Mouse (Mus musculus): ENCODE measurements around the gene Pqlc2. TPM values are rescaled to one million over a fixed set of nuclear protein-coding genes. Genes with fewer than 3 reads are reported as not detected.
A peak's percentile ranks its signal among the peaks of the same experiment; 100 is the strongest.

Gene Pqlc2
- total RNA-seq, 2 experiments from 2014 or later, result 6.4 to 6.6 TPM

- no peak for DNase-seq (ENCODE audit: low spot score)
- intact Hi-C loops (cut with DNase I), result loop anchor here (5.0 kb wide), 1 partner anchor 41 kb away; the partner anchor contains the start of genes Emc1, Mrto4 and Ubr4
These were observed 592 bp upstream of the Pqlc2 start for GRCm38 (mm10) chr4:139310899-139311701.

GRCm38 (mm10) chr4:139309651-139310050 lies 857 bp downstream of the Pqlc2 start:
- intact Hi-C loops (cut with DNase I), result loop anchor here (5.0 kb wide), 1 partner anchor 43 kb away; the partner anchor contains the start of genes Emc1, Mrto4 and Ubr4
- DNase-seq (ENCODE audit: low spot score), result no peak

- intact Hi-C loops (cut with DNase I), result no loop called here
- no peak for DNase-seq (ENCODE audit: low spot score)
These were observed 2.6 kb downstream of the Pqlc2 start for GRCm38 (mm10) chr4:139307916-139308315.

DNA sequence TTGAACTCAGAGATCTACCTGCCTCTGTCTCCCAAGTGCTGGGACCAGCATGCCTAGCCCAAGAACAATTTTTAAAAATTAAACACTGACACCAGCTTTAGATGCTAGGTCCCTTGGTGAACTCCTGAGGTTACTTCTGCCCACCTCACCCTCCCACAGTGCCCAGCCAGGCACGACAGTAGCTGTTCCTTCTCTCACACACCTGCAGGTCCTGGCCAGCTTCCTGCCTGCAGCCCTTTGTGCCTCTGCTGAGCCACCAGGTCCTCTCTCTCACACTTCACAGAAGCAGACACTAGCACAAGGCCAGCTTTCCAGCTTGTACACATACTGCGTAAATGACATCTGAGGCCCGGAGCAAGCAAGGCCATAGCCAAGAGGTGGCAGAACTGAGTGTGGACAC lies 5.0 kb downstream of the Pqlc2 start:
- intact Hi-C loops (cut with DNase I), result no loop called here
- no peak for DNase-seq (ENCODE audit: low spot score)

DNA sequence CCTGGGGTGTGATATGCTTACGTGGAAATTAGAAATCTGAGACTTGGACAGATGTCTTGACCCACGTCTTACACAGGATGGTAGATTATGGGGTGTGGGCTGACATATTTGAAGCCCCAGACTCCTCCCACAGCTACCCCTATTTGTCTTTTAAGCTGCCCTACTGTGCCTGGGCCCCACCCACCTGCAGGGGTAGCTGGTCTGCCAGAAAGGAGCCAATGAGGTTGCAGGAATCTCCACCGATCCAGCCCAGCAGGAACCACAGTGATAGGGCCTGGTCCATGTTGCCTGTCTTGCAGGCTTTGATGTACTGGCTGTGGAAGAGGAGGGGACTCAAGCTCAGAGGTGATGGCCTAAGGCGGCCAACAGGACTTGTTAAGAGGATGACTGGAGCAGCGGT lies 8.3 kb downstream of the Pqlc2 start:
- DNase-seq (ENCODE audit: low spot score), result no peak
- intact Hi-C loops (cut with DNase I), result no loop called here

- DNase-seq (ENCODE audit: low spot score), result no peak
- intact Hi-C loops (cut with DNase I), result no loop called here
These were observed 8.7 kb downstream of the Pqlc2 start for GRCm38 (mm10) chr4:139301780-139302179.

DNA sequence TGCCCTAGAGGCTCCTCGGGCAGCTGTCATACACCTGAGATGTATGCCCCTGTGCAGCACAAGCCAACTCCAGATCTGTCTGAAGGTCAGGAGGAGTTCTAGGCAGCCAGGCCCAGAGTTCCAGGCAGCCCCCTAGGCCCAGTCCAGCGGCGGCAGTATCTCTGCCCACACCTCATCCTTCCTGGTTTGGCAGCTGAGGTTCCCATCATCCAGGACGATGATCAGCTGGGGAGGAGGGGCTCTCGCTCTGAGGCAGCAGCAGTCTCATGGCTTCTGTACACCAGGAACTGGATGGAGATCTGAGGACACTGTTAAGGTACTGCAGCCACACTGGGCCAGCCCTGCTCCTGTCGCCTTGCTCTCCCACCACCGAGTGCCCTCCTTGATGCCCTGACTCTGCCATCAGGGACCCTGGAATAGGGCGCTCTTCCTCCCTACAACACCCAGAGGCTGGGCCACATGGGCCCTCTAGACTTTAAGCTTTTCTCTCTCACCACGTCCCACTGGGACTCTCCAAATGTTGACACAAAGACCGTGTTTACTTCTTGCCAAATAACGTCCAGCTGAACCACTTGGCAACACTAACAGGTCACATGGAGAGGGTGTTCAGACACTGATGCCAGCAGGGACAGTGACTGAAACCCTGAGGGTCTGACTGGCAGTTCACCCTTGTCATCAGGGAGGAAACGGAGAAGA lies 11.7 kb downstream of the Pqlc2 start:
- intact Hi-C loops (cut with DNase I), result no loop called here
- DNase-seq (ENCODE audit: low spot score), result no peak

DNA sequence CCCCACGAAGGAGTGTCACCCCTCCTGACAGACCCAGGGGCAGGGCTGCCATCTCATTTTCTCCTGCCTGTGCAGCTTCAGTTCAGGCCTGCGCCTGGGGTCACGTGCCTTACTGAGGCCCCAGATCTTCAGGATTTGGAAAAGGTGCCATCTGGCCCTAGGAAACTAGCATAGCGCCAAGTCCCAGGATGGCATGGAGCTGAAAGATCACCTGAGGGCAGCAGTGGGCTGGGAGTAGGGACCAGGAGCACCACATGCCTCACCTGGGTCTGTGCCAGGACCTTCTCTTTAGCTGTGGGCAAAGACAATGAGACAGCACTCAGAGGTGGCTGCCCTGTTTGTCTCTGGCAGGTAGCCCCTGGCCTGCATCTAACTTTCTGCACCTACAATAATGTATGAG lies 12.9 kb downstream of the Pqlc2 start:
- no peak for DNase-seq (ENCODE audit: low spot score)
- intact Hi-C loops (cut with DNase I), result no loop called here

- intact Hi-C loops (cut with DNase I), result no loop called here
- DNase-seq (ENCODE audit: low spot score), result no peak
These were observed 18.5 kb downstream of the Pqlc2 start for GRCm38 (mm10) chr4:139292038-139292437.

DNA sequence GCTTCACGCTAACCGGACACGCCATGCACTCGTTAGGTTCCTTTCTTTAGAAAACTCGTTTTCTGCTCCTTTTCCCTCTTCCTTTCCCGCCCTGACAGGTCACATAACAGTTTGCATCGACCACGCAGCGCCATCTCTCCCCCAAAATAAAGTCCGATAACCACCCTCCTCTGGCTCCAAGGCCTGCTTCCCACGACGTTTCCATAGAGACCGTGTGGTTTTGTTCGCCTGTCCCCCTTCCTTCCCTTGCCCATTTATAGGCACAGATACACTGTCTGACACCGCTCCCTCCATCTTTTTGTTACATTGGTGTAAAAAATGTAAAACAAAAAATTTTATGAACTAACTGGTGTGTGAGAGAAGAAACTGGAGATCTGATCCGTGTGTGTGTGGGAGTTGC lies 19.4 kb downstream of the Pqlc2 start:
- DNase-seq (ENCODE audit: low spot score), result no peak
- intact Hi-C loops (cut with DNase I), result no loop called here

GRCm38 (mm10) chr4:139289017-139289416 lies 21.5 kb downstream of the Pqlc2 start:
- no peak for DNase-seq (ENCODE audit: low spot score)
- intact Hi-C loops (cut with DNase I), result no loop called here

GRCm38 (mm10) chr4:139287122-139287863 lies 23.2 kb downstream of the Pqlc2 start:
- intact Hi-C loops (cut with DNase I), result loop anchor here (1.0 kb wide), 1 partner anchor 201 kb away; no protein-coding TSS in a partner anchor
- DNase-seq (ENCODE audit: low spot score), result peak; percentile 76

DNA sequence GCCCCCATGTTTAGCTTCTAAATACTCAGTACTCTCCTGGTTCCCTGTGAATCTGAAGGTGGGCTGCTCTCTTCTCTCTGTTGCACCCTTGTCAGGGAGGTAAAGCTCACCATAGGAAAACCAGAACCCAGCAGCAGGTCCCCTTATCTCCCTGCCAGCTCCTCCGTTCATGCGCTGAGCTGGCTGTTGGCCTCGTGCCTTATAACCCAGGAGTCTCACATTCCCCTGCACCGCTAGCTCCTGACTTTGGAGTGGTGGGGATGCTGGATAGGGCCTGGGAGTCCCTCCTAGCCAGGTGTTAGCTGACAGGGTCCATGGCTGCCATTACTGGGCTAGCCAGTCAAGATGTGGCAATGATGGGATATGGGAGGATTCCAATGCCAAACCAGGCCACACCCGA lies 24.3 kb downstream of the Pqlc2 start:
- intact Hi-C loops (cut with DNase I), result no loop called here
- no peak for DNase-seq (ENCODE audit: low spot score)

DNA sequence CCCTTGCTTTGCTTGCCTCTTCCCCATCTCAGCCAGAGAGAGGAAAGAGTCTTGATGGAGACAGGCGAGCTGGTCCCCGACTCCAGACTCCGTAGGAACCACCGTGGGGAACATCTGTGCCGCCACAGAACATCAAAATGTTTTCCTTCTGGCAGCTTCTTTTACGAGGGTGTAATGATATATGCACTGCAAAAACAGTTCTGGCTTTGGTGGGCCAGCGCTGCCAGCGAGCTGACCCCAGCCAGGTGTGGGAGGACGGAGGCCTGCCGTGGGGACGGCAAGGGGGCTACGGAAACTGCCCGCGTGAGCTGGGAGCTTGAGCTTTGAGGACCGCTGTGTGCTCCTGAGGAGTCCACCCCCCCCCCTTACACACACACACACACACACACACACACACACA lies 25.6 kb downstream of the Pqlc2 start:
- intact Hi-C loops (cut with DNase I), result no loop called here
- no peak for DNase-seq (ENCODE audit: low spot score)

GRCm38 (mm10) chr4:139282955-139283417 lies 27.5 kb downstream of the Pqlc2 start:
- no peak for DNase-seq (ENCODE audit: low spot score)
- intact Hi-C loops (cut with DNase I), result no loop called here

DNA sequence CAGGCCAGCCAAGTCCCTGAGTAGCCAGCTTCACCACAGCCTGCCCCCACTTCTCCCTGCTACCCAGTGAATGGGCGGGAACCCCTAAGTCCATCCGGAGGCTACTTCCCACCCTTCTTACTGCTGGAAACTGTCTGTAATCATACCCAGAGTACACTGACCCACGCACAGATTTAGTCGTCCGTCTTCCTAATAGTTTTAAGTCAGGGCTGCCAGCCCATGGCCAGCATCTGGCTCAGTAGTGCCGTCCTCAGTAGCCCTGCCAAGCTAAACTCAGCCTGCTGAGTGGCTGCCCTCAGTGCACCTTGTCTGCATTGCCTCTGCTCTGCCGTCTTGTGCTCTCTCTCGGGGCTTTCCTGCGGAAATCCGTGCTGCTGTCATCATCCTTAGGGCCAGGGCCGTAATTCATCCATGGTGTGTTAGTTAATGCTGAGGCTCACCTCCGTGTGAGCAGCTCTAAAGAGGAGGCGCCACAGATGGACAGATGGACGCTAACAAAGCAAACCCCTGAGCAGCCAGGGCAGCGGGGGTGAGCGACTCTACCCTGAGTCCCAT lies 28.6 kb downstream of the Pqlc2 start:
- DNase-seq (ENCODE audit: low spot score), result no peak
- intact Hi-C loops (cut with DNase I), result no loop called here

DNA sequence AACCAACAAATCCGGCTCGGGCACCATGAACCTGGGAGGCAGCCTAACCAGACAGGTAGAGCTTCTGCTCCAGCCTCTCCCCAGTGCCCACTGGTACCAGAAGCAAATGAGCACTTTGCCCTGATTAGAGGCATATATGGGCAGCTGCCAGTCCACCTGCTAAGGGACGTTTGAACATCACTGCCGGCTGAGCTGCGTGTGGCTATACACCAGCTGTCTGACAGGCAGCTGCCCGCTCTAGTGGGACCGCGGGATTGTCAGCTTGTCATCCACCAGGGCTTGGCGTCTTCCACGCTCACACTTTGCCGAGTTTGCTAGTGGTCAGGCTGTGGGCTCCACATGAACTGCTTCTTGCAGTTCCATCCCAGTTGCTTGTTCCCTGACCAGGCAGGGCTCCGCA lies 30.0 kb downstream of the Pqlc2 start:
- intact Hi-C loops (cut with DNase I), result no loop called here
- no peak for DNase-seq (ENCODE audit: low spot score)

DNA sequence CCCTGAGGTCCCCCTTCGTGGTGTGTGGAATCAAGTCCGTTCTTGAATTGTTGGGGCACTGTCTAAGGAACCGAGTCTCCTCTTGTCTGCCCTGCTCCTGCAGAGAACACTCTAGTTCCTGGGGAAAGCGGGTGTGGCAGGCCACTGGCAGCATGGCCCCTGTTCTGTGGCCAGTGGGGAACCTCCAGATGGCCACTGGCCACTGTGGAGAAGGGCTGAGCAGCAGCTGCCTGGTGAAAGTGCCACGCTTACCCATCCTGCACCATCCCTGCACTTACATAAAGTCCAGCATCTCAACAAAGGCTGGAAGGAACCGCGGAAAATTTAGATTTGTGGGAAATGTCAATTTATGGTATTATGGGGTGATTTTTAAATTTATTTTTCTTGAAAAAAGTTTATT lies 34.1 kb downstream of the Pqlc2 start:
- no peak for DNase-seq (ENCODE audit: low spot score)
- intact Hi-C loops (cut with DNase I), result no loop called here

DNA sequence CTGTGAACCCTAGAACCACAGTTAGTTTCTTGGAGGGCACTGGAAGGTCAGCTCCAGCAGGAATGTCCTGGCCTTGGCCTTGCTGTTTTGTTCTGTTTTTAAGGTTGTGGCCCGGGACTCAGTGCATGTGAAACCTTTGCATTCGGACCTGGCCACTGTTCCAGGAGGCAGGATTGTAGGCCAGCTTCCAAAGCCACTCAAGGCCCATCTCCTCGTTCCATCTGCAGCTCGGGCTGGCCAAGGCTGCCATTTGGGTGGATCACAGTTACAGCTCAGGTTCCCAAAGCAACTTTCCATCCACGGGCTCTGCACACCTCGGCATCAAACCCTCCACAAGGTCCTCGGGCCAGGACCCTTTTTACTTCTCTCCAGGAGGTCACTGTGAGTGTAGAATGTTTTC lies 35.9 kb downstream of the Pqlc2 start:
- no peak for DNase-seq (ENCODE audit: low spot score)
- intact Hi-C loops (cut with DNase I), result no loop called here

DNA sequence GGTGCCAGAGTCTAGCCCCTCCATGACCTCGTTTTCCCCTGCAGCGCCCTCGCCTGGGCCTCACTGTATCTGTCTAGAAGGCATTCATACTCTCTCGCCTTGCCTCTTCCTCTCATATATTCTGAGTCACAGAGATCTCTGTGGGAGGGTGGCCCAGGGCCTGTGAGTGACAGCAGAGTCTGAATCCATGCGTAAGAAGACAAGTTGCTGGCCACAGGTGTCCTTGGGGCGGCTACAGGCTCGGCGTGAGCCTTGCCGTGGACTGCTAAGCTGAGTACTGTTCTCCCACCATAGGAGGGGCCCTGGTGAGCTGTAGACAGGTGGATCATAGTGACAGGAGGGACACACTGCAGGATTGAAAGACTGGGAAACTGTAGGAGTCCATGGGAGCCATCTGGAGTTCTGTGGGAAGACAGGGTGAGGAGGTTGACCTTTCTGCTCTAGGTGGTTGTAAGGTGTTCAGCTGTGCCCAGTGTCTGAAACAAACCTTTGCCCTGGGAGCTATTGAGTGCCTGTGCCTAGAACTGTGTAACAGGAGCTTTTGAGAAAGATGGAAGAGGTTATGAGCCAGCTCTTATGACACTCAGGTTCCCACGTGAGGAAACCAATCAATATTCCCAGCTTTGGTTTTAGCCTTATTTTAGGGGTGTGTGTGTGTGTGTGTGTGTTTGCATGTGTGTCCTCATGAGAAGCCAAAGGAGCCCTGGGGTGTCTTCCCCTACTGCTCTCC lies 37.4 kb downstream of the Pqlc2 start:
- no peak for DNase-seq (ENCODE audit: low spot score)
- intact Hi-C loops (cut with DNase I), result no loop called here
